8 mouse cellular contexts compared by ENCODE assay signal in genomic region chr12:31633970-31634342, GRCm38 (mm10). TPM values are rescaled to one million over a fixed set of nuclear protein-coding genes. Genes with fewer than 3 reads are reported as not detected.
DNase-seq lines count a peak whose midpoint lies in the region; ATAC-seq and TF ChIP-seq lines count a peak whose summit lies in the region.

No protein-coding gene starts in this region.

- H3K79me2 ChIP-seq in C2C12 (ENCODE audit: control insufficient read depth, insufficient read depth) = no peaks in the 10 kb centered on the region

- H3K9ac ChIP-seq in embryonic facial prominence, embryonic 11.5 days (replicated peaks; ENCODE audit: low read length) = peak overlapping the region; percentile 88
- H3K9ac ChIP-seq in liver, embryonic 14.5 days (replicated peaks) = peak overlapping the region; percentile 89
- H3K9ac ChIP-seq in neural tube, embryonic 15.5 days (replicated peaks) = peak overlapping the region; percentile 73

- peak overlapping the region; percentile 78 for H3K4me3 ChIP-seq in cerebellum, adult 2 months (replicated peaks; ENCODE audit: insufficient read depth, low read depth, low read length)
- peak overlapping the region; percentile 47 for H3K4me3 ChIP-seq in C2C12 (ENCODE audit: insufficient read depth, poor library complexity, severe bottlenecking)
- H3K4me3 ChIP-seq in embryonic facial prominence, embryonic 11.5 days (ENCODE audit: low read depth, low read length) = peak overlapping the region; percentile 55
- peak overlapping the region; percentile 79 to 81 for H3K4me3 ChIP-seq in liver, embryonic 14.5 days (ENCODE audit: insufficient read depth in 1 of 2, low read depth in 2 of 2, low read length in 2 of 2)
- peak overlapping the region; percentile 51 for H3K4me3 ChIP-seq in neural tube, embryonic 15.5 days (replicated peaks)

- H3K4me2 ChIP-seq in embryonic facial prominence, embryonic 11.5 days (ENCODE audit: low read depth, low read length) = peak overlapping the region; percentile 81
- H3K4me2 ChIP-seq in liver, embryonic 14.5 days (ENCODE audit: low read depth) = peak overlapping the region; percentile 85
- H3K4me2 ChIP-seq in neural tube, embryonic 15.5 days = peak overlapping the region; percentile 86

- 12% methylated on average over 13 of the region's 13 CpGs for WGBS in cerebellum, adult 2 months
- WGBS in embryonic facial prominence, embryonic 11.5 days = 12% methylated on average over 13 of the region's 13 CpGs
- WGBS in liver, embryonic 14.5 days (ENCODE audit: insufficient replicate concordance) = 2% methylated on average over 13 of the region's 13 CpGs
- 7% methylated on average over 13 of the region's 13 CpGs for WGBS in neural tube, embryonic 15.5 days

- no peak for TF ChIP-seq CTCF in cerebellum, adult 2 months (IDR thresholded peaks at IDR 0.05; ENCODE audit: borderline replicate concordance, insufficient read depth, low read depth, low read length)
- no peak for TF ChIP-seq CTCF in C2C12 (IDR thresholded peaks at IDR 0.05; ENCODE audit: control insufficient read depth, insufficient read depth, insufficient read length)
- TF ChIP-seq CTCF in liver, embryonic 14.5 days (IDR thresholded peaks at IDR 0.05; ENCODE audit: low read depth) = no peak

- peaks cover under 1% of the 10 kb centered on the region for H3K36me3 ChIP-seq in C2C12 (ENCODE audit: control insufficient read depth, insufficient read depth)
- no peaks in the 10 kb centered on the region for H3K36me3 ChIP-seq in embryonic facial prominence, embryonic 11.5 days (replicated peaks; ENCODE audit: control insufficient read depth, insufficient read depth, low read depth, low read length)
- no peaks in the 10 kb centered on the region for H3K36me3 ChIP-seq in liver, embryonic 14.5 days (replicated peaks; ENCODE audit: control insufficient read depth, insufficient read depth, low read depth)
- H3K36me3 ChIP-seq in neural tube, embryonic 15.5 days = no peaks in the 10 kb centered on the region

- H3K27me3 ChIP-seq in cerebellum, adult 2 months (ENCODE audit: control insufficient read depth, insufficient read depth, low read length) = no peaks in the 10 kb centered on the region
- no peaks in the 10 kb centered on the region for H3K27me3 ChIP-seq in C2C12 (ENCODE audit: control insufficient read depth, insufficient read depth, insufficient read length)
- no peaks in the 10 kb centered on the region for H3K27me3 ChIP-seq in embryonic facial prominence, embryonic 11.5 days (ENCODE audit: control insufficient read depth, insufficient read depth, low read length)
- no peaks in the 10 kb centered on the region for H3K27me3 ChIP-seq in liver, embryonic 14.5 days (ENCODE audit: control insufficient read depth, insufficient read depth, low read length)
- no peaks in the 10 kb centered on the region for H3K27me3 ChIP-seq in neural tube, embryonic 15.5 days (replicated peaks)

- no peak for TF ChIP-seq POLR2A in cerebellum, adult 2 months (IDR thresholded peaks at IDR 0.05; ENCODE audit: borderline replicate concordance, insufficient read depth, low read length)

- no peak for ATAC-seq in embryonic facial prominence, embryonic 11.5 days (replicated peaks; ENCODE audit: insufficient number of reproducible peaks, low FRiP score, low TSS enrichment, low read depth)
- peak; percentile 59 for ATAC-seq in liver, embryonic 14.5 days (ENCODE audit: insufficient read depth)
- ATAC-seq in neural tube, embryonic 15.5 days (ENCODE audit: low FRiP score) = peak; percentile 65

- no peaks in the 10 kb centered on the region; the same call in 1 of the 2 replicates for H3K4me1 ChIP-seq in cerebellum, adult 2 months (ENCODE audit: control insufficient read depth, insufficient read depth, low read length)
- H3K4me1 ChIP-seq in embryonic facial prominence, embryonic 11.5 days (ENCODE audit: control insufficient read depth, insufficient read depth, low read length) = no peaks in the 10 kb centered on the region
- H3K4me1 ChIP-seq in liver, embryonic 14.5 days (replicated peaks; ENCODE audit: control insufficient read depth in 2 of 2, insufficient read depth in 2 of 2, low read length in 1 of 2) = peaks cover 0 to 9% of the 10 kb centered on the region in 2 experiments; a peak in 2 of 4 replicates
- peaks cover 15% of the 10 kb centered on the region for H3K4me1 ChIP-seq in neural tube, embryonic 15.5 days

- no peaks in the 10 kb centered on the region for H3K79me3 ChIP-seq in C2C12 (ENCODE audit: low read depth)

- intact Hi-C loops in left cerebral cortex, postnatal 10 days (cut with DNase I) = loop anchor here (10.0 kb wide), 1 partner anchor 259 kb away; no protein-coding TSS in a partner anchor

- no peaks in the 10 kb centered on the region for H3K9me3 ChIP-seq in embryonic facial prominence, embryonic 11.5 days (replicated peaks; ENCODE audit: control insufficient read depth, low read length)
- H3K9me3 ChIP-seq in liver, embryonic 14.5 days (ENCODE audit: control insufficient read depth, low read length) = no peaks in the 10 kb centered on the region
- H3K9me3 ChIP-seq in neural tube, embryonic 15.5 days (replicated peaks) = no peaks in the 10 kb centered on the region

- peak overlapping the region; percentile 80 for H3ac ChIP-seq in C2C12 (ENCODE audit: control insufficient read depth, insufficient read length, low read depth)

- TF ChIP-seq EP300 in liver, embryonic 14.5 days (IDR thresholded peaks at IDR 0.05; ENCODE audit: low read depth) = no peak

- peak overlapping the region; percentile 37; the same call in 1 of the 2 replicates for H3K27ac ChIP-seq in cerebellum, adult 2 months (ENCODE audit: insufficient read depth, low read length)
- no peak overlapping the region; the same call in 1 of the 2 replicates for H3K27ac ChIP-seq in embryonic facial prominence, embryonic 11.5 days (replicated peaks; ENCODE audit: low read depth, low read length)
- H3K27ac ChIP-seq in liver, embryonic 14.5 days = peak overlapping the region; percentile 58
- peak overlapping the region; percentile 79; the same call in 1 of the 2 replicates for H3K27ac ChIP-seq in neural tube, embryonic 15.5 days (replicated peaks)

- no peak for DNase-seq in cerebellum, adult 2 months
- DNase-seq in cerebellum, adult 11-12 months = no peak
- DNase-seq in embryonic facial prominence, embryonic 11.5 days (ENCODE audit: low spot score) = peak; percentile 56
- DNase-seq in heart, postnatal 4 days = peak; percentile 31
- DNase-seq in liver, embryonic 14.5 days (ENCODE audit: low read depth in 3 of 3, low spot score in 3 of 3) = peak in 1 of 3 experiments; percentile 24
- no peak for DNase-seq in left cerebral cortex, postnatal 10 days (ENCODE audit: extremely low spot score in 1 of 2, low spot score in 2 of 2)

TF ChIP-seq in C2C12, 6 proteins besides CTCF, POLR2A, EP300 and RAD21:
- no peak for TF ChIP-seq MYOG (IDR thresholded peaks at IDR 0.05; ENCODE audit: control insufficient read depth, extremely low read depth, insufficient read length)
- TF ChIP-seq MAX (IDR thresholded peaks at IDR 0.05) = no peak
- TF ChIP-seq FOSL1 (IDR thresholded peaks at IDR 0.05; ENCODE audit: insufficient read depth, low read length, poor library complexity, severe bottlenecking) = no peak
- no peak for TF ChIP-seq CEBPB (IDR thresholded peaks at IDR 0.05; ENCODE audit: low read depth)
- no peak for TF ChIP-seq USF1 (IDR thresholded peaks at IDR 0.05; ENCODE audit: low read depth)
- TF ChIP-seq MYOD1 (IDR thresholded peaks at IDR 0.05; ENCODE audit: control insufficient read depth, insufficient read length, low read depth) = no peak

RNA-seq across cellular contexts. Expression of gene Bcap29, which starts 0.5 kb away (rescaled TPM):
- polyA plus RNA-seq in cerebellum, adult 2 months (2012; rRNA removed) = 30.5 and 33.8 TPM in 2 replicates
- polyA plus RNA-seq in C2C12 (2012; fragmentation: generic; extraction: Trizol) = 7.1 TPM
- polyA plus RNA-seq in embryonic facial prominence, embryonic 11.5 days (2014; fragmentation: Nextera tagmentation; extraction: Ambion mirVana) = 34.6 and 38.4 TPM in 2 replicates
- 10 to 100 TPM; 25.9 to 27.5 TPM for total RNA-seq in heart, postnatal 4 days (2021)
- polyA plus RNA-seq in liver, embryonic 14.5 days (2012; rRNA removed) = 4.8 and 8.5 TPM in 2 replicates
- 29.7 and 32.8 TPM in 2 replicates for polyA plus RNA-seq in liver, embryonic 14.5 days (2014; fragmentation: Nextera tagmentation; extraction: Ambion mirVana)
- polyA plus RNA-seq in neural tube, embryonic 15.5 days (2015; fragmentation: Nextera tagmentation; extraction: Ambion mirVana) = 31.4 and 35.9 TPM in 2 replicates
- 10 to 100 TPM; 22.6 to 24.5 TPM for total RNA-seq in left cerebral cortex, postnatal 10 days (2021)

RNA-seq across cellular contexts. Expression of gene Dus4l, which starts 20.7 kb away (rescaled TPM):
- polyA plus RNA-seq in cerebellum, adult 2 months (2012; rRNA removed) = 8.3 and 8.4 TPM in 2 replicates
- 4.1 TPM for polyA plus RNA-seq in C2C12 (2012; fragmentation: generic; extraction: Trizol)
- 9.0 and 10.3 TPM in 2 replicates for polyA plus RNA-seq in embryonic facial prominence, embryonic 11.5 days (2014; fragmentation: Nextera tagmentation; extraction: Ambion mirVana)
- total RNA-seq in heart, postnatal 4 days (2021) = 1 to 10 TPM; 8.9 to 9.1 TPM
- 2.4 and 5.1 TPM in 2 replicates for polyA plus RNA-seq in liver, embryonic 14.5 days (2012; rRNA removed)
- 3.7 and 4.9 TPM in 2 replicates for polyA plus RNA-seq in liver, embryonic 14.5 days (2014; fragmentation: Nextera tagmentation; extraction: Ambion mirVana)
- polyA plus RNA-seq in neural tube, embryonic 15.5 days (2015; fragmentation: Nextera tagmentation; extraction: Ambion mirVana) = 6.8 and 10.3 TPM in 2 replicates
- 1 to 10 TPM; 7.9 to 9.1 TPM for total RNA-seq in left cerebral cortex, postnatal 10 days (2021)

RNA-seq across cellular contexts. Expression of gene Cog5, which starts 20.7 kb away (rescaled TPM):
- 34.6 and 37.6 TPM in 2 replicates for polyA plus RNA-seq in cerebellum, adult 2 months (2012; rRNA removed)
- 8.2 TPM for polyA plus RNA-seq in C2C12 (2012; fragmentation: generic; extraction: Trizol)
- polyA plus RNA-seq in embryonic facial prominence, embryonic 11.5 days (2014; fragmentation: Nextera tagmentation; extraction: Ambion mirVana) = 36.8 and 39.6 TPM in 2 replicates
- total RNA-seq in heart, postnatal 4 days (2021) = 10 to 100 TPM; 56.9 to 60.5 TPM
- polyA plus RNA-seq in liver, embryonic 14.5 days (2012; rRNA removed) = 4.9 and 6.0 TPM in 2 replicates
- polyA plus RNA-seq in liver, embryonic 14.5 days (2014; fragmentation: Nextera tagmentation; extraction: Ambion mirVana) = 7.8 and 9.0 TPM in 2 replicates
- 27.4 and 28.6 TPM in 2 replicates for polyA plus RNA-seq in neural tube, embryonic 15.5 days (2015; fragmentation: Nextera tagmentation; extraction: Ambion mirVana)
- total RNA-seq in left cerebral cortex, postnatal 10 days (2021) = 10 to 100 TPM; 42.1 to 47.9 TPM

Comparison
In these comparisons a context has a peak if more than half of its experiments do, and no peak if none do; other contexts are left out.
1. DNase-seq: peak in embryonic facial prominence, embryonic 11.5 days (single experiment) and heart, postnatal 4 days (single experiment); none in cerebellum, adult 2 months (0 of 2), cerebellum, adult 11-12 months (single experiment) and left cerebral cortex, postnatal 10 days (0 of 2).
2. Peak in every context shown above with its lines, with median percentiles within 50 percentile points of each other: H3K4me3 ChIP-seq, H3K4me2 ChIP-seq and H3K9ac ChIP-seq.